Mouse (Mus musculus): ENCODE data around the gene Gjc3.

The Gjc3 gene

DNA sequence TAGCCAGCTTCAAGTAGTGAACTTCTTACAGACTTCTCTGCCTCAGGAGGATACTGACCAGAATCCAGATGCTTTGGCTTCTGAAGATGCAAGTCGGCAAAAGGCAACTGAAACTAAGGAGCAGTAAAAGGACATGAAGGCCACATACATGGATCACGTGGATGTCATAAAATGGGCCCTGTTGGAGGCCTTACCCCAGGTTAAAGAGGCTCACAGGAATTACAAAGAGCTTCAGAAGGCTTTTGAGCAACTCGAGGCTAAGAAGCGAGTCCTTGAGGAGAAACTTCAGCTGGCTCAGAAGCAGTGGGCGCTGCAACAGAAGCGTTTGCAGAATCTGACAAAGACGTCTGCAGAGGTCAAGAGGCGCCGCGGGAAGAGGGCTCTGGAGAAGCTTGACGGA lies 34.5 kb downstream of the Gjc3 start:
- ChIA-PET CTCF (interaction anchor here in 1 of 4 experiments (0.6 kb wide), 1 partner anchor 23 kb away, joined by 3 read pairs; no protein-coding TSS in a partner anchor), POLR2A (interaction anchor here in 1 of 4 experiments (0.6 kb wide), 1 partner anchor 11 kb away, joined by 5 read pairs; no protein-coding TSS in a partner anchor)

DNA sequence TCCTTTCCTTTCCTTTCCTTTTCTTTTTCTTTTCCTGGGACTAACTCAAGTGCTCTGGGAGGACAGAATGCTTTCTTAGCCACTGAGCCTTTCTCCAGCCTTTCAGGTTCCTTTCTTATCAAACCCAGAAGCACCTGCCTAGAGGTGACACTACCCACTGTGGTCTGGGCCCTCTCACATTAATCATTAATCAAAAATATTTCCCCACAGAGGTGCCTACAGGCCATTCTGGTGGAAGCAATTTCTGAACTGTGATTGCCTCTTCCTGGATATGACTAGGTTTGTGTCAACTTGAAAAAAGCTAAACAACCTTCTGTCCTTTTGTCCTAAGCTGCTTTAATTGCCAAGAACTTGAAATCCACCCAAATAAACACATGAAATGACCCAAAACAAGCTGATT lies 40.7 kb downstream of the Gjc3 start:
- ChIA-PET CTCF (no interaction called here), POLR2A (interaction anchor here in 1 of 4 experiments (0.7 kb wide), 1 partner anchor 143 kb away, joined by 4 read pairs; the partner anchor contains the start of gene Ppp1r35)

DNA sequence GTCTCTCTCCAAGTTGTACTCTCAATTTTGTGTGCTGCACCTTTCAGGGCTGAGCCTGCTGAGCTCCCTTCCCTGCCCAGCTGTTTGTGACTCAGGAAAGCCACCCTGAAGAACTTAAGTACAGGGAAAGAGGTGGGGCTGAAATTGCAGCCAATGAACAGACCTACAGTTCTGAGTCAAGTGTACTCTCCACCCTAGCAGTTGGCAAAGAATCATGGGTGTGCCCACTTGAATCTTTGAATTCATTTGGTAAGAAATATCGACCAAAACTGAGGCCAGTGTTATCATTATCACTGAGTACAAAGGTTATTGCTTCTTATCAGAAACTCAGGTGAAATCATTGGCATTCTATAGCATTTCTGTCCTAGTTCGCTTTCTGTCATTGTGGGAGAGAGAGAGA lies 41.4 kb downstream of the Gjc3 start, which contains the start of gene Cyp3a13:
Gene Cyp3a13, minus strand, starts transcription at position 88 of the 400 bp plus-strand sequence.
- POLR2A ChIA-PET, result no interaction called here
- CTCF ChIA-PET, result no interaction called here

DNA sequence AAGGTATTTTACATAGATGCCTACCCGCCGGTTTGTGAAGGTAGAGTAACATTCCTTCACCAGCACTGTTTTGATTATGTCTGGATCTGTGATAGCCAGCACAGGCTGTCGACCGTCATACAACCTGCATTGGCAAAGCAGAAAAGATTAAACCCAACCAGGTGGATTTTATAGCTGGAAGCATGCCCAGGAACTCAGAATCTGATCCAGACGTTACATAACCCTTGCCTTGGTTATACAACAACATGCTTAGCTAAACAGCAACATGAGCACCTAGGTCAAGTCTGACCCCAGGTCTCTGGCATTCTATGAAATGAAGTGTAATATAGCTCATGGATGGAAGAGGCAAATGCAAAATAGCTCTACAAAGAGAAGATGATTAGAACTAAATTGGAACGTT lies 47.3 kb downstream of the Gjc3 start:
- ChIA-PET POLR2A (no interaction called here), CTCF (no interaction called here)

DNA sequence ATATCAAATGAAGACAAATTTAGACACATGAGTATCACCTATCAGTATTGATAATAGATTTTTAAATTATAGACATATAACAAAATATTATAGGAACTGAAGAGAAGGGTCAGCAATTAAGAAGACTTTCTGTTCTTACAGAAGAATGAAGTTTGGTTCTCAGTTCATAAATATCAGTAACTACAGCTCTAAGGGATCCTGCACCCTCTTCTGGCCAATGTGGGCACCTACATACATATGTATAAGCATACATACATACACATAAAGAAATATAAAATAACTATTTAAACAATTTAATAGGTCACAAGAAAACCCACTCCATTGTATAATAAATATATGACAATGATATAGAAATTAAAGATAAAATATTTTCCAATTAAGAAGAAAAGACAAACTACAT lies 48.4 kb downstream of the Gjc3 start:
- CTCF ChIA-PET, result interaction anchor here in 1 of 4 experiments (0.6 kb wide), 1 partner anchor 125 kb away, joined by 4 read pairs; no protein-coding TSS in a partner anchor
- POLR2A ChIA-PET, result interaction anchor here in 1 of 4 experiments (0.7 kb wide), 1 partner anchor 19 kb away, joined by 3 read pairs; no protein-coding TSS in a partner anchor

DNA sequence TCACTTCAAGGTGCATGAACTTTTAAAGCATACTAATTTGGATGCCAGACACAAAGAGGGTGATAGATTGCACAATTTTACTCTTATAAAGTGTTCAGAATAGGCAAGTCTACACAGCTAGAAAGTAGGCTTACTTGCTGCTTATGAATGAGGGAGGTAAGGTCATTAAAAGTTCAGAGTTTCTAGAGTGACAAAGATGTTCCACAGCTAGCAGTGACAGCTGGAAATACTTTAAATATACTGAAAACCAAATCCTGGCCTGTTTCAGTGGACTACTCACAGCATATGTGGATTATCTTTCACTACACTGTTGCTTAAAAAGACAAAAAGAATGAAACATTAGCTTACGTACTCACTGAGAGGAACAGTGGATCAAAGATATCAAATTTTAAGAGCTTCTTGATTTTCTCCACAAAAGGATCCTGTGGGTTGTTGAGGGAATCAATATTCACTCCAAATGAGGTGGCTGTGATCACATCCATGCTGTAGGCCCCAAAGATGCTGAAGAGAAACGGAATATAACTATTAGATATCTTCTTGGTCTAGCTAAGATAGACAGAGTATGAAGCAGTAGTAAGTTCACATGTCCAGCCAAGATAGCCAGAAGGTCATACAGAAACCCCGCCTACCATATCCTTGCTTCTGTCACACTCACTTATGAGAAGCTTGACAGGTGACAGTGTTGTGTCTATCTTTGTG lies 53.2 kb downstream of the Gjc3 start:
- CTCF ChIA-PET, result interaction anchor here in 1 of 4 experiments (0.6 kb wide), 1 partner anchor 1414 kb away, joined by 6 read pairs; no protein-coding TSS in a partner anchor
- POLR2A ChIA-PET, result interaction anchor here in 1 of 4 experiments (0.6 kb wide), 1 partner anchor 251 kb away, joined by 19 read pairs; no protein-coding TSS in a partner anchor

Data from embryonic stem cell, embryonic (primary cell).